Mouse (Mus musculus) forebrain, embryonic 16.5 days (tissue): ENCODE results near the gene Lrrc29. TPM values are rescaled to one million over a fixed set of nuclear protein-coding genes. Genes with fewer than 3 reads are reported as not detected.
A peak's percentile ranks its signal among the peaks of the same experiment; 100 is the strongest.

Experiments
- ATAC-seq: fragments of 200-750 bp; cut with Nextera tagmentation; 2 replicates; pipeline ENCODE4 v1.8.0; 2017; ENCODE audit warnings: mild to moderate bottlenecking, moderate library complexity
- H3K27ac ChIP-seq: fragments of 300-500 bp; sonication (generic); 2 replicates; pipeline ENCODE4 v1.5.1; 2014; ENCODE audit warnings: low read length, control low read depth
- H3K27me3 ChIP-seq: fragments of 300-500 bp; sonication (generic); replicated peaks from 2 replicates; pipeline ENCODE4 v1.6.1; 2014; ENCODE audit warnings: low read length; ENCODE audit not compliant: control insufficient read depth, insufficient read depth
- H3K36me3 ChIP-seq: fragments of 300-500 bp; sonication (generic); 2 replicates; pipeline ENCODE4 v1.6.1; 2014; ENCODE audit not compliant: control insufficient read depth, insufficient read depth
- H3K4me1 ChIP-seq: fragments of 300-500 bp; sonication (generic); replicated peaks from 2 replicates; pipeline ENCODE4 v1.6.1; 2014; ENCODE audit warnings: low read length; ENCODE audit not compliant: control insufficient read depth, insufficient read depth
- H3K4me2 ChIP-seq: fragments of 300-500 bp; sonication (generic); 2 replicates; pipeline ENCODE4 v1.6.1; 2014; ENCODE audit warnings: mild to moderate bottlenecking, low read length, control low read depth
- H3K4me3 ChIP-seq: fragments of 300-500 bp; sonication (generic); replicated peaks from 2 replicates; pipeline ENCODE4 v1.5.1; 2014; ENCODE audit warnings: mild to moderate bottlenecking, low read length, control low read depth
- H3K9ac ChIP-seq: fragments of 300-500 bp; sonication (generic); replicated peaks from 2 replicates; pipeline ENCODE4 v1.6.1; 2014; ENCODE audit warnings: low read depth, low read length, control low read depth
- H3K9me3 ChIP-seq: fragments of 300-500 bp; sonication (generic); 2 replicates; pipeline ENCODE4 v1.6.1; 2016; ENCODE audit warnings: low read length; ENCODE audit not compliant: control insufficient read depth
- WGBS: fragments of 180-500 bp; shearing (Covaris S2); extraction: QIAGEN DNeasy Blood & Tissue Kit; methylation state at CpG from one replicate; pipeline ENCODE4 v1.1.7; 2014; 5-methylcytosine and 5-hydroxymethylcytosine counted together
- polyA plus RNA-seq: library from polyadenylated mRNA; unstranded; fragments of >200 nt; fragmentation: Nextera tagmentation; extraction: Ambion mirVana; gene quantifications from 2 replicates; pipeline ENCODE4 v1.2.1, GENCODE M21; 2015

Gene Lrrc29
- polyA plus RNA-seq, 1 experiment from 2014 or later: 0.99 TPM

GRCm38 (mm10) chr8:105345061-105345975 lies 19.2 kb upstream of the Lrrc29 start:
- H3K27ac ChIP-seq: no peak overlapping the region
- peaks cover 25% of the 10 kb centered on the region for H3K4me1 ChIP-seq
- 72% methylated on average over 7 of the region's 7 CpGs for WGBS
- no peak overlapping the region for H3K4me3 ChIP-seq
- H3K9me3 ChIP-seq: no peaks in the 10 kb centered on the region
- no peak overlapping the region for H3K4me2 ChIP-seq
- no peak for ATAC-seq
- H3K36me3 ChIP-seq: no peaks in the 10 kb centered on the region
- no peak overlapping the region for H3K9ac ChIP-seq
- H3K27me3 ChIP-seq: no peaks in the 10 kb centered on the region

- ATAC-seq: no peak
- H3K4me1 ChIP-seq: peaks cover 17% of the 10 kb centered on the region
- WGBS: 58% methylated on average over 6 of the region's 8 CpGs
- no peak overlapping the region for H3K4me2 ChIP-seq
- H3K4me3 ChIP-seq: no peak overlapping the region
- H3K27me3 ChIP-seq: no peaks in the 10 kb centered on the region
- no peaks in the 10 kb centered on the region for H3K9me3 ChIP-seq
- no peak overlapping the region for H3K27ac ChIP-seq
- H3K36me3 ChIP-seq: no peaks in the 10 kb centered on the region
- H3K9ac ChIP-seq: no peak overlapping the region
These were observed 17.9 kb upstream of the Lrrc29 start for GRCm38 (mm10) chr8:105343791-105344574.

- peaks cover 13% of the 10 kb centered on the region for H3K4me1 ChIP-seq
- no peaks in the 10 kb centered on the region for H3K9me3 ChIP-seq
- no peak overlapping the region for H3K4me2 ChIP-seq
- WGBS: 75% methylated on average over 4 of the region's 4 CpGs
- no peak overlapping the region for H3K4me3 ChIP-seq
- H3K27ac ChIP-seq: no peak overlapping the region
- H3K27me3 ChIP-seq: no peaks in the 10 kb centered on the region
- ATAC-seq: no peak
- no peaks in the 10 kb centered on the region for H3K36me3 ChIP-seq
- H3K9ac ChIP-seq: no peak overlapping the region
These were observed 16.7 kb upstream of the Lrrc29 start for GRCm38 (mm10) chr8:105342768-105343167.

GRCm38 (mm10) chr8:105341399-105341798 lies 15.3 kb upstream of the Lrrc29 start:
- Histone ChIP-seq H3K4me2 (no peak overlapping the region), H3K36me3 (no peaks in the 10 kb centered on the region), H3K9me3 (no peaks in the 10 kb centered on the region), H3K4me3 (no peak overlapping the region), H3K27ac (no peak overlapping the region), H3K9ac (no peak overlapping the region), H3K4me1 (peaks cover 1% of the 10 kb centered on the region), H3K27me3 (no peaks in the 10 kb centered on the region)
- no peak for ATAC-seq
- 32% methylated on average over 8 of the region's 8 CpGs for WGBS

- no peaks in the 10 kb centered on the region; the same call in 1 of the 2 replicates for H3K4me1 ChIP-seq
- no peak overlapping the region for H3K4me3 ChIP-seq
- H3K9ac ChIP-seq: no peak overlapping the region
- no peak overlapping the region for H3K27ac ChIP-seq
- no peak overlapping the region for H3K4me2 ChIP-seq
- WGBS: 80% methylated on average over 6 of the region's 6 CpGs
- no peaks in the 10 kb centered on the region for H3K36me3 ChIP-seq
- no peaks in the 10 kb centered on the region for H3K9me3 ChIP-seq
- no peak for ATAC-seq
- H3K27me3 ChIP-seq: no peaks in the 10 kb centered on the region
These were observed 14.0 kb upstream of the Lrrc29 start for GRCm38 (mm10) chr8:105339886-105340635.

GRCm38 (mm10) chr8:105338992-105339391 lies 12.9 kb upstream of the Lrrc29 start:
- Histone ChIP-seq H3K27me3 (no peaks in the 10 kb centered on the region), H3K4me2 (no peak overlapping the region), H3K27ac (no peak overlapping the region), H3K4me3 (no peak overlapping the region), H3K4me1 (no peaks in the 10 kb centered on the region; the same call in 1 of the 2 replicates), H3K36me3 (no peaks in the 10 kb centered on the region), H3K9me3 (no peaks in the 10 kb centered on the region), H3K9ac (no peak overlapping the region)
- no peak for ATAC-seq
- 64% methylated on average over 4 of the region's 4 CpGs for WGBS

- Histone ChIP-seq H3K9me3 (no peaks in the 10 kb centered on the region), H3K27me3 (no peaks in the 10 kb centered on the region), H3K4me1 (no peaks in the 10 kb centered on the region; the same call in 1 of the 2 replicates), H3K9ac (no peak overlapping the region), H3K36me3 (peaks cover 4% of the 10 kb centered on the region), H3K4me2 (no peak overlapping the region), H3K27ac (no peak overlapping the region), H3K4me3 (no peak overlapping the region)
- ATAC-seq: peak; percentile 43
- 48% methylated on average over 32 of the region's 32 CpGs for WGBS
These were observed 10.5 kb upstream of the Lrrc29 start for GRCm38 (mm10) chr8:105336373-105337130.

GRCm38 (mm10) chr8:105332523-105332922 lies 6.4 kb upstream of the Lrrc29 start:
- no peak overlapping the region for H3K4me2 ChIP-seq
- H3K9me3 ChIP-seq: no peaks in the 10 kb centered on the region
- no peak for ATAC-seq
- no peak overlapping the region for H3K27ac ChIP-seq
- 72% methylated on average over 2 of the region's 2 CpGs for WGBS
- no peak overlapping the region for H3K9ac ChIP-seq
- H3K27me3 ChIP-seq: no peaks in the 10 kb centered on the region
- H3K4me3 ChIP-seq: no peak overlapping the region
- peaks cover under 1% of the 10 kb centered on the region for H3K4me1 ChIP-seq
- H3K36me3 ChIP-seq: peaks cover 26% of the 10 kb centered on the region
